Mouse (Mus musculus) olfactory bulb, adult 2 months (tissue): ENCODE measurements around the gene Nrxn3. TPM values are rescaled to one million over a fixed set of nuclear protein-coding genes. Genes with fewer than 3 reads are reported as not detected.

Experiments
- H3K27ac ChIP-seq: fragments of 200-500 bp; 2 replicates; pipeline ENCODE4 v1.5.1; 2012; ENCODE audit warnings: low read depth, low read length; ENCODE audit not compliant: insufficient read depth
- H3K4me1 ChIP-seq: fragments of 200-500 bp; 2 replicates; pipeline ENCODE4 v1.6.1; 2012; ENCODE audit warnings: low read length; ENCODE audit not compliant: control insufficient read depth, insufficient read depth
- H3K4me3 ChIP-seq: fragments of 200-500 bp; 2 replicates; pipeline ENCODE4 v1.5.1; 2012; ENCODE audit warnings: mild to moderate bottlenecking, low read depth, low read length, moderate library complexity; ENCODE audit not compliant: insufficient read depth
- CTCF ChIP-seq: fragments of 200-500 bp; IDR thresholded peaks from 2 replicates; pipeline ENCODE4 v1.5.1; 2012; ENCODE audit warnings: low read depth, mild to moderate bottlenecking, low read length, moderate library complexity; ENCODE audit not compliant: insufficient read depth
- POLR2A ChIP-seq: fragments of 200-500 bp; IDR thresholded peaks from 2 replicates; pipeline ENCODE4 v1.6.1; 2012; ENCODE audit warnings: mild to moderate bottlenecking, low read depth, low read length, moderate library complexity; ENCODE audit not compliant: insufficient read depth
- WGBS: fragments of 180-500 bp; shearing (Covaris S2); methylation state at CpG from one replicate; pipeline ENCODE4 v1.1.7; 2018; 5-methylcytosine and 5-hydroxymethylcytosine counted together
- polyA plus RNA-seq: library from polyadenylated mRNA; stranded (reverse); fragments of >200 nt; gene quantifications from 2 replicates; pipeline ENCODE4 v1.2.4, GENCODE M21; 2012; ENCODE audit warnings: low replicate concordance; ENCODE audit not compliant: missing spikeins, insufficient read depth, insufficient read length

The Nrxn3 gene
- polyA plus RNA-seq, 1 experiment, result not detected

GRCm38 (mm10) chr12:90085862-90086261 is 1363.2 kb downstream of the Nrxn3 start:
- no peak overlapping the region for H3K4me3 ChIP-seq
- TF ChIP-seq POLR2A (no peak), CTCF (no peak)
- no peak overlapping the region for H3K27ac ChIP-seq
- no peaks in the 10 kb centered on the region for H3K4me1 ChIP-seq

- Histone ChIP-seq H3K4me3 (no peak overlapping the region), H3K4me1 (no peaks in the 10 kb centered on the region), H3K27ac (no peak overlapping the region)
- TF ChIP-seq CTCF (no peak), POLR2A (no peak)
- whole genome bisulfite sequencing, result 77% methylated on average over 1 of the region's 1 CpGs
These were observed 1373.1 kb downstream of the Nrxn3 start for GRCm38 (mm10) chr12:90095754-90096153.

- no peak for TF ChIP-seq POLR2A
- no peak for TF ChIP-seq CTCF
- Histone ChIP-seq H3K27ac (no peak overlapping the region), H3K4me1 (no peaks in the 10 kb centered on the region), H3K4me3 (no peak overlapping the region)
These were observed 1390.7 kb downstream of the Nrxn3 start for GRCm38 (mm10) chr12:90113351-90113791.

GRCm38 (mm10) chr12:90131927-90132869 is 1409.5 kb downstream of the Nrxn3 start:
- Histone ChIP-seq H3K27ac (no peak overlapping the region), H3K4me1 (peaks cover 2% of the 10 kb centered on the region; the same call in 1 of the 2 replicates), H3K4me3 (no peak overlapping the region)
- no peak for TF ChIP-seq POLR2A
- TF ChIP-seq CTCF, result no peak
- 60% methylated on average over 5 of the region's 5 CpGs for WGBS

- TF ChIP-seq CTCF (no peak), POLR2A (no peak)
- H3K27ac ChIP-seq, result no peak overlapping the region
- no peak overlapping the region for H3K4me3 ChIP-seq
- WGBS, result 31% methylated on average over 2 of the region's 2 CpGs
- H3K4me1 ChIP-seq, result no peaks in the 10 kb centered on the region
These were observed 1419.3 kb downstream of the Nrxn3 start for GRCm38 (mm10) chr12:90142011-90142410.

GRCm38 (mm10) chr12:90144247-90144646 is 1421.6 kb downstream of the Nrxn3 start:
- Histone ChIP-seq H3K27ac (no peak overlapping the region), H3K4me1 (no peaks in the 10 kb centered on the region), H3K4me3 (no peak overlapping the region)
- TF ChIP-seq CTCF, result no peak
- no peak for TF ChIP-seq POLR2A
- 80% methylated on average over 3 of the region's 3 CpGs for WGBS

GRCm38 (mm10) chr12:90158131-90158772 is 1435.6 kb downstream of the Nrxn3 start:
- H3K27ac ChIP-seq, result no peak overlapping the region
- no peak overlapping the region for H3K4me3 ChIP-seq
- WGBS, result 85% methylated on average over 4 of the region's 4 CpGs
- TF ChIP-seq POLR2A, result no peak
- no peak for TF ChIP-seq CTCF
- no peaks in the 10 kb centered on the region for H3K4me1 ChIP-seq

GRCm38 (mm10) chr12:90159911-90160310 is 1437.2 kb downstream of the Nrxn3 start:
- Histone ChIP-seq H3K4me1 (no peaks in the 10 kb centered on the region), H3K4me3 (no peak overlapping the region), H3K27ac (no peak overlapping the region)
- TF ChIP-seq POLR2A, result no peak
- TF ChIP-seq CTCF, result no peak
- 94% methylated on average over 3 of the region's 3 CpGs for WGBS

GRCm38 (mm10) chr12:90166118-90166517 is 1443.4 kb downstream of the Nrxn3 start:
- 64% methylated on average over 2 of the region's 2 CpGs for WGBS
- H3K4me1 ChIP-seq, result no peaks in the 10 kb centered on the region
- no peak overlapping the region for H3K4me3 ChIP-seq
- H3K27ac ChIP-seq, result no peak overlapping the region
- TF ChIP-seq POLR2A, result no peak
- TF ChIP-seq CTCF, result no peak
